Mouse (Mus musculus) limb, embryonic 11.5 days (tissue): ENCODE measurements at regions not wholly inside any gene's neighbourhood (a gene's known extent, or its start where the extent isn't known, plus 50 kb on each side); places are given as distances from the start of the nearest gene placed in this dataset.

Experiments used
- ATAC-seq: fragments of 200-750 bp; cut with Nextera tagmentation; 2 replicates; pipeline ENCODE4 v1.8.0; 2017; ENCODE audit warnings: low read depth; ENCODE audit not compliant: insufficient number of reproducible peaks, low FRiP score, low TSS enrichment
- DNase-seq: peaks from one replicate; pipeline ENCODE4 v3.0.0-alpha.2; 2015; ENCODE audit warnings: low spot score
- H3K27ac ChIP-seq: fragments of 300-500 bp; sonication (generic); replicated peaks from 2 replicates; pipeline ENCODE4 v1.5.1; 2014; ENCODE audit warnings: low read depth, mild to moderate bottlenecking, low read length
- H3K27me3 ChIP-seq: fragments of 300-500 bp; sonication (generic); 2 replicates; pipeline ENCODE4 v1.6.1; 2014; ENCODE audit warnings: mild to moderate bottlenecking, low read length, mixed read lengths; ENCODE audit not compliant: control insufficient read depth, insufficient read depth
- H3K36me3 ChIP-seq: fragments of 300-500 bp; sonication (generic); 2 replicates; pipeline ENCODE4 v1.6.1; 2014; ENCODE audit warnings: mild to moderate bottlenecking, low read length, moderate library complexity, mixed read lengths; ENCODE audit not compliant: control insufficient read depth, insufficient read depth
- H3K4me1 ChIP-seq: fragments of 300-500 bp; sonication (generic); 2 replicates; pipeline ENCODE4 v1.6.1; 2014; ENCODE audit warnings: low read length, mixed read lengths; ENCODE audit not compliant: control insufficient read depth, insufficient read depth
- H3K4me2 ChIP-seq: fragments of 300-500 bp; sonication (generic); 2 replicates; pipeline ENCODE4 v1.6.1; 2014; ENCODE audit warnings: low read depth, mild to moderate bottlenecking, moderate library complexity; ENCODE audit not compliant: severe bottlenecking
- H3K4me3 ChIP-seq: fragments of 300-500 bp; sonication (generic); 2 replicates; pipeline ENCODE4 v1.5.1; 2014; ENCODE audit warnings: low read depth, low read length
- H3K9ac ChIP-seq: fragments of 300-500 bp; sonication (generic); 2 replicates; pipeline ENCODE4 v1.6.1; 2014; ENCODE audit warnings: mild to moderate bottlenecking, low read length
- H3K9me3 ChIP-seq: fragments of 300-500 bp; sonication (generic); 2 replicates; pipeline ENCODE4 v1.6.1; 2016; ENCODE audit warnings: low read length; ENCODE audit not compliant: control insufficient read depth
- WGBS: fragments of 180-500 bp; shearing (Covaris S2); extraction: QIAGEN DNeasy Blood & Tissue Kit; methylation state at CpG from one replicate; pipeline ENCODE4 v1.1.7; 2014; 5-methylcytosine and 5-hydroxymethylcytosine counted together

- 87% methylated on average over 6 of the region's 6 CpGs for WGBS
- ATAC-seq (no peak), DNase-seq (no peak)
- Histone ChIP-seq H3K9ac (no peak overlapping the region), H3K27me3 (no peaks in the 10 kb centered on the region), H3K4me3 (no peak overlapping the region), H3K4me2 (no peak overlapping the region), H3K27ac (no peak overlapping the region), H3K4me1 (no peaks in the 10 kb centered on the region), H3K9me3 (no peaks in the 10 kb centered on the region), H3K36me3 (no peaks in the 10 kb centered on the region)
Measured at GRCm38 (mm10) chr10:9312326-9312725, 362.7 kb downstream of the Samd5 start.

- WGBS, result 86% methylated on average over 5 of the region's 5 CpGs
- DNase-seq (no peak), ATAC-seq (no peak)
- Histone ChIP-seq H3K9ac (no peak overlapping the region), H3K4me2 (no peak overlapping the region), H3K36me3 (no peaks in the 10 kb centered on the region), H3K4me3 (no peak overlapping the region), H3K9me3 (no peaks in the 10 kb centered on the region), H3K4me1 (no peaks in the 10 kb centered on the region), H3K27ac (no peak overlapping the region), H3K27me3 (no peaks in the 10 kb centered on the region)
Measured at GRCm38 (mm10) chr10:9310346-9310745, 364.7 kb downstream of the Samd5 start.

GRCm38 (mm10) chr10:9296055-9296454 lies 379.0 kb downstream of the Samd5 start:
- no peak overlapping the region for H3K9ac ChIP-seq
- H3K36me3 ChIP-seq, result no peaks in the 10 kb centered on the region
- no peak for ATAC-seq
- H3K27ac ChIP-seq, result no peak overlapping the region
- DNase-seq, result no peak
- no peaks in the 10 kb centered on the region for H3K9me3 ChIP-seq
- 51% methylated on average over 1 of the region's 1 CpGs for WGBS
- no peaks in the 10 kb centered on the region for H3K4me1 ChIP-seq
- no peak overlapping the region for H3K4me2 ChIP-seq
- H3K27me3 ChIP-seq, result no peaks in the 10 kb centered on the region
- no peak overlapping the region for H3K4me3 ChIP-seq

GRCm38 (mm10) chr10:9295269-9295668 lies 379.7 kb downstream of the Samd5 start:
- DNase-seq (no peak), ATAC-seq (no peak)
- H3K4me3 ChIP-seq, result no peak overlapping the region
- no peaks in the 10 kb centered on the region for H3K27me3 ChIP-seq
- no peaks in the 10 kb centered on the region for H3K9me3 ChIP-seq
- H3K27ac ChIP-seq, result no peak overlapping the region
- H3K4me2 ChIP-seq, result no peak overlapping the region
- no peaks in the 10 kb centered on the region for H3K4me1 ChIP-seq
- H3K9ac ChIP-seq, result no peak overlapping the region
- WGBS, result 82% methylated on average over 1 of the region's 1 CpGs
- no peaks in the 10 kb centered on the region for H3K36me3 ChIP-seq

- no peak for DNase-seq
- H3K4me2 ChIP-seq, result no peak overlapping the region
- no peak overlapping the region for H3K27ac ChIP-seq
- H3K27me3 ChIP-seq, result no peaks in the 10 kb centered on the region
- H3K9ac ChIP-seq, result no peak overlapping the region
- ATAC-seq, result no peak
- H3K4me3 ChIP-seq, result no peak overlapping the region
- H3K4me1 ChIP-seq, result no peaks in the 10 kb centered on the region
- no peaks in the 10 kb centered on the region for H3K36me3 ChIP-seq
- H3K9me3 ChIP-seq, result no peaks in the 10 kb centered on the region
- 57% methylated on average over 2 of the region's 2 CpGs for WGBS
Measured at GRCm38 (mm10) chr10:9294620-9295019, 380.4 kb downstream of the Samd5 start.

- no peak overlapping the region for H3K9ac ChIP-seq
- WGBS, result 75% methylated on average over 6 of the region's 6 CpGs
- no peak overlapping the region for H3K4me2 ChIP-seq
Measured at GRCm38 (mm10) chr10:9291456-9292146, 383.4 kb downstream of the Samd5 start.

GRCm38 (mm10) chr10:9272940-9273339 lies 387.1 kb upstream of the Sash1 start:
- Histone ChIP-seq H3K4me1 (no peaks in the 10 kb centered on the region; the same call in 1 of the 2 replicates), H3K4me2 (no peak overlapping the region), H3K9me3 (no peaks in the 10 kb centered on the region), H3K27ac (no peak overlapping the region), H3K36me3 (no peaks in the 10 kb centered on the region), H3K9ac (no peak overlapping the region), H3K27me3 (no peaks in the 10 kb centered on the region), H3K4me3 (no peak overlapping the region)
- DNase-seq (no peak), ATAC-seq (0 out of 2 replicates have a peak, but pooled peaks have one; percentile 33)
- 57% methylated on average over 3 of the region's 3 CpGs for WGBS

More at GRCm38 (mm10) chr10:9291456-9292146, 383.4 kb downstream of the Samd5 start:
- no peak overlapping the region for H3K4me3 ChIP-seq
- ATAC-seq (no peak), DNase-seq (no peak)
- H3K9me3 ChIP-seq, result no peaks in the 10 kb centered on the region
- no peak overlapping the region for H3K27ac ChIP-seq
- no peaks in the 10 kb centered on the region for H3K4me1 ChIP-seq
- no peaks in the 10 kb centered on the region for H3K27me3 ChIP-seq
- no peaks in the 10 kb centered on the region for H3K36me3 ChIP-seq

GRCm38 (mm10) chr10:9272243-9272642 lies 386.4 kb upstream of the Sash1 start:
- H3K4me2 ChIP-seq, result no peak overlapping the region
- H3K9me3 ChIP-seq, result no peaks in the 10 kb centered on the region
- no peaks in the 10 kb centered on the region; the same call in 1 of the 2 replicates for H3K4me1 ChIP-seq
- no peak overlapping the region for H3K9ac ChIP-seq
- H3K27ac ChIP-seq, result no peak overlapping the region
- 54% methylated on average over 5 of the region's 5 CpGs for WGBS
- H3K27me3 ChIP-seq, result no peaks in the 10 kb centered on the region
- DNase-seq (peak; percentile 50), ATAC-seq (peak; percentile 68; the same call in 1 of the 2 replicates)
- H3K4me3 ChIP-seq, result no peak overlapping the region
- no peaks in the 10 kb centered on the region for H3K36me3 ChIP-seq

GRCm38 (mm10) chr10:9265528-9265927 lies 379.7 kb upstream of the Sash1 start:
- WGBS, result 95% methylated on average over 2 of the region's 2 CpGs
- Histone ChIP-seq H3K4me2 (no peak overlapping the region), H3K4me3 (no peak overlapping the region), H3K4me1 (no peaks in the 10 kb centered on the region), H3K9me3 (no peaks in the 10 kb centered on the region), H3K27ac (no peak overlapping the region), H3K36me3 (no peaks in the 10 kb centered on the region), H3K9ac (no peak overlapping the region), H3K27me3 (no peaks in the 10 kb centered on the region)
- DNase-seq (no peak), ATAC-seq (no peak)
